Mouse (Mus musculus): Measurements from ENCODE around the gene Cidec.

Gene Cidec

DNA sequence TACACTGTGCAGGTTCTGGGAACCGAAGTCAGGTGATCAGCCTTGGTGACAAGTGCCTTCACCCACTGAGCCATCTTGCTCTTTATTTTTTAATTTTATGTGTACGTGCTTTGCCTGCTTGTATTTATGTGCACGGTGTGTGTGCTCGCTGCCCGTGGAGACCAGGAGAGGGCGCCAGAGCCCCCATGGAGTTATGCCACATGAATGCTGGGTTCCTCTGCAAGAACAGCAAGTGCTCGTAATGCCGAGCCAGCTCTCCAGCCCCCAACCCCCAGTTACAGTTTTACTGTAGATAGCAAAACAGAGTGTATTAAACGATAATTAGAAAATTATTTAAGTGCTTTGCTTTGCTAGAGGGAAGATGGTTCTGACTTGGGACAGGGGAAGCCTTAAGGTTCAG is 28.9 kb downstream of the Cidec start:
- no peak for DNase-seq (ENCODE audit: low read depth, low spot score)

DNA sequence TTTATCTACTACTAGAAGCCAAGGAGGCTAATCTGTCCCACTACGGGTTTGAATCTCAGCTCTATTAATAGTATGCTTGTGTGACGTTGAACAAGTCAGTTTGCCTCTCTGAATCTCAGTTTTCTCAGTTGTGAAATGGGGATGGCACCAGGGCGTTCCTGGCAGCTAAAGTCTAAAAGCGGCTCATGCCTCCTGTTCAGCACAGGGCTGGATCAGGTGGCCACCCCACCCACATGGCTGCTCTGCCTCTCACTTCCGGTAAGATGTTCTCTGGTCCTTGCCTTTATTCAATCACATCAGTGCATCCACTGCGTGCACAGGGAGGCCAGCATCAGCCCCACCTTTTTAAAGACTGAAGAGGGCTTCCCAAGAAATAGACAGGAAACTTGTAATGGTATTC is 30.1 kb downstream of the Cidec start:
- DNase-seq (ENCODE audit: low read depth, low spot score): no peak

DNA sequence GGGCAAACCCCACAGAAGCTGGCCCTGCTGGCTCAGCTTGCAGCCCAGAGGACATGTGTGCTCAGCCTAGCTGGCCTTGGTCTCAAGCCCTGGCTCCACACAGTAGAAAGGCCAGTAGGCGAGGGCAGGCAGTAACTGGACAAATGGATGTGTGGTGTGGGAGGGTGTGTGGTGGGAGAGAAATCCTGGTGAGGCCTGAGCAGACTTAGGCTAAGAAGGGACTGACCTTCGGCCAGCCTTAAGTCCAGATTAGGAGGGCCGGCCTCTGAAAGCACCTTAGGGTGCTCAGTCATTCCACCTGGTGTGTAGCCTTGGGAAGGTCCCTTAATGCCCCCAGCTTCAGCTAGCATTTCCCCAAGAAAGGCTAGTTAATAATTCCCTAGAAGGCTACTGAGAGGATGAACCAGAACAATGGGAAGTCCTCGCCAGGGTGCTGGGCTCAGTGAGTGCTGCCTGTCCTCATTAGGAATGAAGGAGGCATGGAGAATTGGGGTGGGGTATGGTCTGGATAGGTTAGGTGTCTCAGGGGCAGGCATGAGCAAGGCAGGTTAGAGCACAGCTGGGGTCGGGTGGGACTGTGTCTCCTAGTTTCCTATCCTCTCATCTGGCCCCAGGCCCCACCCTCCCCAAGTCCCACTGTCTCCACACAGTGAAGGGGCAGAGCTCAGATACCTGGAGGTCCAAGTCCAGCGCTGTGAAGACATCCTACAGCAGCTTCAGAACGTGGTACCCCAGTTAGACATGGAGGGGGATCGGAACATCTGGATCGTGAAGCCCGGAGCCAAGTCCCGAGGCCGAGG is 30.7 kb downstream of the Cidec start:
- no peak for DNase-seq (ENCODE audit: low read depth, low spot score)

DNA sequence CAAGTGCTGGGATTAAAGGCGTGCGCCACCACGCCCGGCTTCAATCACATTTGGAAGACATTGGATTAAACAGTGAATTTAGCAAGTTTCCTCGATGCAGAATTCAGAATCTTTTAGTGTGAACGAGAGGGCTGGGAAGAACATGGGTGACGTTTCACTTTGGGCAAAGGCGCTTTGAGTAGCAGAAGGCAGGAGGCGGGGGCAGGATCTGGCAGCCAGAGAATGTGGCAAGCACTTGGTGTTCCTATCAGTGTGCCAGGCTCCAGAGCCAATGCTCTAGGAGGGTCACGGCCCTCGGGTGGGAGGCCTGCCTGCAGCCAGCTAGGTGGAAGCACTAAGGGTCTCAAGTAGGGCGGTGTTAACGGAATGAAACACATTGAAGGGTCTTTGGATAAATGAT is 33.5 kb downstream of the Cidec start:
- DNase-seq (ENCODE audit: low read depth, low spot score): no peak

DNA sequence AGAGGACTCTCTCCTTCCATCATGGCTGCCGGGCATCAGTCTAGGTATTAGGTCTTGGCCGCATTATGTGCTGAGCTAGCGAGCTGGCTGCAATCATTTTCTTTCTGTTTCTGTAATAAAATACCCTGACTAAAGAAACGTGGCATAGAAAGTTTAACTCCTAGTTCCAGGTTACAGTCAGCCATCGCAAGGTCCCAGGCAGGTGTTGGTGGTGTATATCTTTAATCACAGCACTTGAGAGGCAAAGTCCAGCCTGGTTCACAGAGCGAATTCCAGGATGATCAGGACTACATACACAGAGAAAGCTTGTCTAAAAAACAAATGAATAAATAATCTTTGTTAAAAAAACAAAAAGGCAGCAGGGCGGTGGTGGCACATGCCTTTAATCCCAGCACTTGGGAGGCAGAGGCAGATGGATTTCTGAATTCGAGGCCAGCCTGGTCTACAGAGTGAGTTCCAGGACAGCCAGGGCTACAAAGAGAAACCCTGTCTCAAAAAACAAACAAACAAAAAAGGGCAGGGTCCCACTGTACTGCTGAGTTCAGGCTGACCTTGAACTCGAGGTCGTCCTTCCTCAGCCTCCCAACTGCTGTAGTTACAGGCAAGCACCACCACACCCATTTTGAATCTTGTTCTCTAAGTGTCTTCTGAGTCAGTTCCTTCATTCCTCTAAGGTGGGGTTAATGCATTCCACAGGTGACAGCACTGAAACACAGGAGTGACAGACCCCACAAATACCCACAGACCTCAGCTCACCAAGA is 39.1 kb downstream of the Cidec start:
- DNase-seq (ENCODE audit: low read depth, low spot score): no peak

DNA sequence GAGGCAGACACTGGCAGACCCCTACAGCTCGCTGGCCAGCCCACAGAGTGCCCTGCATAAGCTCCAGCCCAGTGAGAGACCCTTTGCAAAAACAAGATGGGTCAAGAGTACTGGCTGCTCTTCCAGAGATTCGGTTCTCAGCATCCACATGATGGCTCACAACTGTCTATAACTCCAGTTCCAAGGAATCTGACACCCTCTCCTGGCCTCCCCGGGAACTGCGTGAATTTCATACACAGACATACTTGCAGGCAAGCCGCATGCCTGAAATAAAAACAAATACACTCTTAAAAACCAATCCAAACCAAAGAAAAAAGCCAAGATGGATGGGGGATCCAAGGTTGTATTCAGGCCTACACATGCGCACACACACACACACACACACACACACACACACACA is 40.1 kb downstream of the Cidec start:
- DNase-seq (ENCODE audit: low read depth, low spot score): no peak

DNA sequence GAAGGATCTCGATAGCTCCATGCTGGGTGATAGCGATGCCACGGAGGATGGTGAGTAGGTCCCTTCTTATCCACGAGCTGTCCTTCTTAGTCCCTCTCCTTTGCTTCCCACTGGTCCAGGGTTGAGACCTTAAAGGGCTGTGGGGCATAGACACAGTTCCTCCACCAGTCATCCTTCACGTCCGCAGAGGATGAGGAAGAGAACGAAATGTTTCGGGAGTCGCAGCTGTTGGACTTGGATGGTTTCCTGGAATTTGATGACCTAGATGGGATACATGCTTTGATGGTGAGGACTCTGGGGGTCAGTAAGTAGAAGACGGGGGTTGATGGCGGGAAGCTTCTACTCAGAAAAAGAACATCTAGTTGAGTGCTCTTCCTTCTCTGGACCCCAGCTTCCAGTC is 40.7 kb downstream of the Cidec start:
- DNase-seq (ENCODE audit: low read depth, low spot score): no peak

DNA sequence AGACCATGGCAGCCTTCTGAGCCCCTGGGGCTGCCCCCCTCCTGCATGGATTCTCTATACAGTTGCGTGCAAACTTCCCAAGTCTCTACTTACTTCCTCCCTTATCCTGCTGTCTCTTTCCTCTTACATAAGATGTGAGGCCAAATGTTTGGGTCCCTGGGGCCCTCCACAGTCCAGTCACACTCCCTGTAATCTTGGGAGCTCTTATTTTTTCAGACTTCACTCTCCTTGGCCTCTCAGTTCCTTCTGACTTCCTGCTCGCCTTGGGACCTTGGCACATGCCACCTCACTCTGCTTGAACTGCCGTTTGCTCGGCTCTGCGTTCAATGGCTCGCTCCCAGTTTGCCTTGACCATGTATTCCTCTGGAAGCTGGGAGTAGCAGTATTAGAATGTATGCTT is 41.6 kb downstream of the Cidec start:
- no peak for DNase-seq (ENCODE audit: low read depth, low spot score)

DNA sequence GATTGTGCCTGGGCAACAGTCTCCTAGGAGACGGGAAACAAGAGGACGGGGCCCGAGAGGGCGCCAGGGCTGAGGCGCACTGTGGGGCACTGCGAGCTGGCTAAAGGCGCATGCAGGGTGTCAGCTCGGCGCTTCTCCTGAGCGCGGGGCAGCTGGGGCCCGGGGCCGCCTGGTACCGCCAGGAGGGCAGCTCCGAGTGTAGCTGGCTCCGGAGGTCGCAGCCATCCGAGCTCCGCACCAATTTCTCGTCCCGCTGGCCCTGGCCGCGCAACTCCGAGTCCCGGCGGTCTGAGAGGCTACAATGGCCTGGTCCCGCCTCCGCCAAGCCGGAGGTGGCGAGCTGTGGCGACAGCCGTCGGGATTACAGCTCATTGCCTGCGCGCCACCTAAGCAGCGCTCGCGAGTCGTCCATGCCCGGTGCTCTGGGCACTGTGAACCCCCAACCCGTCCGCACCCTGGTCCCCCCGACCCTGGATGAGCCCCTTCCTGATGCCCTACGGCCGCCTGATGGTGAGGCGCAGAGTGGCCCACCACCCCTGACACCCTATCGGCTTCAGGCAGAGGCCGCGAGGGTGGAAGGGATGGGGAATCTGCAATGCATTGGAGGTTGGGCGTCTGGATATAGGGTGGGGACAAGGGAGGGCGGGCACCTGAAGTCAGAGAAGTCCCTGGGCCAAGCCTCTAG is 43.0 kb downstream of the Cidec start:
- DNase-seq (ENCODE audit: low read depth, low spot score): no peak

DNA sequence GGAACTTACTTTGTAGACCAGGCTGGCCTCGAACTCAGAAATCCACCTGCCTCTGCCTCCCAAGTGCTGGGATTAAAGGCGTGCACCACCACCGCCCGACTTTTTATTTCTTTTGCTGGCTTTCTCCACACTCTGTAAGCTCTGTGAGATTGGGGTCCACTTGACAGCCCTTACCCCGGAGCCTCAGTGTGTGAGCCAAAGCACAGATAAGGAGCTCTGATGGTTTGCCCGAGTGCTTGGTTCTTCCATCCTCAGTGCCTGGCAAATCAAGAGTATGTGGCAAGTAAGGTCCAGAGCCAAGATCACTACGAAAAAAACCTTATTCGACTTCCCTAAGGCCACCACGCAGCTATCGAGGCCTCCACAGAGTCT is 43.6 kb downstream of the Cidec start:
- no peak for DNase-seq (ENCODE audit: low read depth, low spot score)

DNA sequence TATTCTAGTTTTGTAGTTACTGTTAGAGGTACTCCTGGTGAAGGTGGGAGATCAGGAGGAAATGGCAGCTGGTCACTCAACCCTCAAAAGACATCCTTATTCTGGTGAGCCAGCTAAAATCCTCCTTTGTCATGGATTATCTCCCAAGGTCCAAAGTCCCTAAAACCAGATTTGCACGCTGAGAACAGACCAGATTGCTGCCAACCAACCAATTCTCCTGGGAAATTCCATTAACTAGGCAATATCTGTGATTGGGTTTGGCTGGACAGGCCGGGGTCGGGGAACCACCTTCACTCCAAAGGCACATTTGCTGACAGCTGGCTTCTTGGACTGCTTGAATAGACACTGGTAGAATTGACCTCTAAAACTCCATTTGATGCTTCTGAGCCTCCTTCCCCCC is 44.8 kb downstream of the Cidec start:
- no peak for DNase-seq (ENCODE audit: low read depth, low spot score)

DNA sequence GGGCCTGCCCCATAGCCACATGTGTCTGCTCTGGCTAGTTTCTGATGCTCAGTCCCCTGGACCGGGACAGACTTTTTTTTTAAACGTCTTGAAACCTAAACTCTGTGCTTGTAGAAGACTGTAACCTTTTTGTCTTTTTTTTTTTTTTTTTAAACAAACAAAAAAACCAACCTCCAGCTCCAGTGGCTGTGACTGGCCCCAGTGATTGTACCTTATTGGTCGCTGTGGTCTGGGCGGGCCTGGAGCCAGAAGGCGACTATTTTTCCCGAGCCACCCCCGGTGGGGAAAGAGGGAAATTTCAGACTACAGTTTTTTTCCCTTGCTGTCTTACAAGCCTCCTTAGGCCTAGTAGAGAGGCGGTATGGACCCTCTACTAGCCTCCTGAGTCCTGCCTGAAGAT is 46.6 kb downstream of the Cidec start, which contains the start of gene Ttll3:
Gene Ttll3, plus strand, starts transcription at position 301 of the 400 bp plus-strand sequence.
- no peak for DNase-seq (ENCODE audit: low read depth, low spot score)

DNA sequence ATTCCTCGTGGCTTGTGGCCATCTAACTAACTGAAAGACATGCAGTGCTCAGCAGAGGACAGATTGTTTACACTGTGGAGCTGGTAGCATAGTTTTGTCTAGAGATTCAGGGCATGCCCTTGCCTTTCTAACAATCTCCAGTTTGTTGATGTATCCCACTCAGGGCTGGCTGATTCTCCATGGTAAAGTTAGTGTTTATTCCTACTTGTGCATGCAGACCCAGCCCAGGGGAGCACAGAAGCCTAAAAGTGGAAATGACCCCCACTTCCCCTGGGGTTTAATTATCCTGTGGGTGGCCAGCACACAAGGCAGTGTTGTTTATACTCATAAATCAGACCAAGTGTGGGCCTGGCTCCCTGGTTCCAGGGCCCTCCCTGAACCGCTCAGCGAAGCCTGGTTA is 49.5 kb downstream of the Cidec start:
- DNase-seq (ENCODE audit: low read depth, low spot score): no peak

DNA sequence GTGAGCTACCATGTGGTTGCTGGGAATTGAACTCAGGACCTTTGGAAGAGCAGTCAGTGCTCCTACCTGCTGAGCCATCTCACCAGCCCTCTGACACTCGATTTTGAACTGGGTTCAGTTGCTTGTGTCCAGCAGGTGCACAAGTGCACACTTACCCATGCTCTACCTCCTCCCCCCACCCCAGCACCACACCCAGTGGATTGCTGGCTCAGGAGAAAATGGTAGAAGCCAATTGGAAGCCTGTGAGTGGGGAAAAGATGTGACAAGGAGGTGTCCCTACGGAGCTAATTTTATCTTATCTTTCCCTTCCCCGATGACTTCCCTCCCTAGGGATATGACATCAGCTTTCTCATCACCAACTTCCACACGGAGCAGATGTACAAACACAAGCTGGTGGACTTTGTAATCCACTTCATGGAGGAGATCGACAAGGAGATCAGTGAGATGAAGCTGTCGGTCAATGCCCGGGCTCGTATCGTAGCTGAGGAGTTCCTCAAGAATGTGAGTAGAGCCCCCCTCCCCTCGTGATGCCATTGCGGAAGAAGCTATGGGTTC is 50.3 kb downstream of the Cidec start:
- no peak for DNase-seq (ENCODE audit: low read depth, low spot score)

DNA sequence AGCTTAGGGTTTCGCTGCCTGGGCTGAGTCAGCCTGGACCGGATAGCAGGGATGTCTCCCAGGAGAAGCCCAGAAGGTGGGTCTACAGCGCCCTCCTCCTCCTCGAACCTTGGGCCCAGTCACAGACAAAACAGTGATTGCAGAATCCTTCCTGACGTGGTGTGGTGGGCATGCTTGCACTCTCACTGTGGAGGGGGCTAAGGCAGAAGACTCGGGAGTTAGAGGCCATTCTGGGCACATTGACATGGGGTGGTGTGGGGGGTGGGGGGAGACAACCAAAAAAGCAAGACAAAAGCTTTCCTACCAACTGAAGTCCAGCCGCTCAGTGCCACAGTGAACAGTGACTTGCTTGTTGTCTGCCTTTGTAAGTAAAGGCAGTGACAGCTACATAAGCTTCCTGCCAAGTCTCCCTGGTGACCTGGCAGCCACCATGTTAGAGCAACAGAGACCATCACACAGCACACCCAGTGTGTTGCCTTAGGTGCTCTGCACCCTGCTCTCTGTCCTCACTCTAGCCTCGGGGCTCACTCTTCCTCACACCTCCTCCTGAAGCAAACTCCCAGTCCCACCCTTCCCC is 51.1 kb downstream of the Cidec start:
- DNase-seq (ENCODE audit: low read depth, low spot score): no peak

DNA sequence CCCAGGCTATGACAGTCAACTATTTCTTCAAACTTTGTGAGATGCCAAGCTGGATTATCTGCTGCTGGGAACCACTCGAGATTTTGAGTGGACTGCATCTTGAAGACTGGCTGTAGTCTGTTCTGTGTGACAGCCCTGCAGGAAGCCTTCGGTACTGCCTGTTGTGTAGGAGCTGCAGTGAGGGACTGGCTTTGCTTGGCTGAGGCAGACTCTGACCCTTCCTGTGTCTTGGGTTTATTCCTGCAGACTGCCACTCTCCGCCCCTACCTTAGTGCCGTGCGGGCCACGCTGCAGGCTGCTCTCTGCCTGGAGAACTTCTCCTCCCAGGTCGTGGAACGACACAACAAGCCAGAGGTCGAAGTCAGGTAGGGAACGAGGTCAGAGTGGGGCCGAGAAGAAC is 55.1 kb downstream of the Cidec start:
- no peak for DNase-seq (ENCODE audit: low read depth, low spot score)

DNA sequence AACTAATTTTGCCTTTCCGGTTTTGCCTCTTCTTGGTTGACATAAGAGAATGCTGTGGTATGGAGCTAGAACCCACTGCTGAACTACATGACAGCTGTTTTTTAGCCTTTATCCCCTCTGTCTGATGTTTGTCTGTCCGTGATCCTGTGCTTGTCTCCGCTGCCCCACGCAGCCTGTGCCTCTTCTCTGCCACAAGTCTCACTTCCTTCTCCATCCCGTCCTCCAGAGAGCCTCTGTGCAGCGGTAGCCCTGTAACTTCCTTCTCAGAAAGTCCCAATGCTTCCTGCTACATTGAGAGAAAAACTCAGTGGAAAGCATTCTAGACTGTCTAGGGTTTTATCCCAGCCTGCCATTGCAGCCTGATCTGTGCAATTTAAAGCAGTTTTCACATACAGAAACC is 56.3 kb downstream of the Cidec start:
- peak; percentile 7 for DNase-seq (ENCODE audit: low read depth, low spot score)

DNA sequence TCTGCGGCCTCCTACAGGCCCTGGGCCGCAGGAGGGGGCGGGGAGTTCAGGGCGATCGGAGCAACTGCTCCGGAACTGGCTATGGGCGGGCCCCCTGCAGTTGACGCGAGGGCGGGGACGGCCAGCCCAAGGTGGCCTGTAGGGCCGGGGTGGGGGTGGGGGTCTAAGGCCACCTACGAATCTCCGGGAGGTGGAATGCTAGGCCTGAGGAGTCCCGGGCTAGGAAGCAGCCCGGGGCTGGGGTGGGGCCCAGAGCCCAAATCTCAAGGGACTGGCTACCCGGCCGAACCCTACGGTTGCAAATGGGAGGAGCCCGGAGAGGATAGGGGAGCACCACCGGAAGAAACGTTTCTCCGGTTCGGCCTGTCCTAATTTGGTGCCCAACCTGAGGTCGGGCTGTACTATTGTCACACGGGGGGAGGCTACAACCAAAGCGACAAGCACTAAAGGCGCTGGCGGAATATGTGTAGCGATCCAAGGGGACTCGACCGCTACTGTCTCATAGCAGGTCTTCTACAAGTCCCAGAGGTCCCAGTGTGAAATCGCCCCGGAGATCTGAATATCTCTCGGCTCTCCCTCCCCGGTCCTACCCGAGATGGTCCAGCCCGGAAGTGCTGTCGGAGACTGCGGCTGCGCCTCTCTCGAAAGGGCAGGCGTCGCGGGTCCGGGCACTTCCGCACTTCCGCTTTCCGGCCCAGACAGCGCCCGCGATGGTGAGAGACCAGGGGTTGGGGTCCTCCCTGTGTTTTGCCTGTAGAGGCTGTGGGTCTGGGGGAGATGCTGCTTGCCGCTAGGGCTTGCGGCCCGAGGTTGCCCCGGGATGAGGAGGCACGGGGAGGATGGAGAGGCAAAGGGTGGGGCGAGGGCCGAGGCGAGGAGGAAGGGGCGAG is 57.8 kb downstream of the Cidec start, which contains the start of the genes Tada3 and Arpc4:
Gene Tada3, minus strand, starts transcription at position 388 of the 890 bp plus-strand sequence.
Gene Arpc4, plus strand, starts transcription at position 620 of the 890 bp plus-strand sequence.
- DNase-seq (ENCODE audit: low read depth, low spot score): peak; percentile 94

DNA sequence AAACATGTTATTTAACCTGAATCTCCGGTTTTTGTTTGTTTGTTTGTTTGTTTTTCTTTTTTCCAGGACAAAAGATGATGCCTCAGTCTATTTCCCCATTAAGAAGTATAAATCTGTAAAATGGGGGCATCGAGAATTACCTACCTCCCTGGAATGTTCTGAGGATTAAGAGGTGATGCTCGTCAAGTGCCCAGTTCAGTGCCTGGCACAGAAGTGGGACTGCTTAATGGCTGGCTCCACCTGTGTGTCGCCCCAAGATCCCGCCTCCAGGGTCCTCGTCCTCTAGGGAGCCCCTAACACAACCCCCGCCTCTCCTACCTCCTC is 58.4 kb downstream of the Cidec start:
- no peak for DNase-seq (ENCODE audit: low read depth, low spot score)
